Mouse (Mus musculus) monocyte, adult 59 days (primary cell): Measurements from ENCODE around the gene Osbpl5. TPM values are rescaled to one million over a fixed set of nuclear protein-coding genes. Genes with fewer than 3 reads are reported as not detected.

Experiments
- total RNA-seq, 2 experiments: library from RNA; stranded (reverse); gene quantifications; one replicate each; pipeline ENCODE4 v1.2.4; 2023

Osbpl5 gene
- total RNA-seq, result 1 to 10 TPM; 1.4 to 1.7 TPM

DNA sequence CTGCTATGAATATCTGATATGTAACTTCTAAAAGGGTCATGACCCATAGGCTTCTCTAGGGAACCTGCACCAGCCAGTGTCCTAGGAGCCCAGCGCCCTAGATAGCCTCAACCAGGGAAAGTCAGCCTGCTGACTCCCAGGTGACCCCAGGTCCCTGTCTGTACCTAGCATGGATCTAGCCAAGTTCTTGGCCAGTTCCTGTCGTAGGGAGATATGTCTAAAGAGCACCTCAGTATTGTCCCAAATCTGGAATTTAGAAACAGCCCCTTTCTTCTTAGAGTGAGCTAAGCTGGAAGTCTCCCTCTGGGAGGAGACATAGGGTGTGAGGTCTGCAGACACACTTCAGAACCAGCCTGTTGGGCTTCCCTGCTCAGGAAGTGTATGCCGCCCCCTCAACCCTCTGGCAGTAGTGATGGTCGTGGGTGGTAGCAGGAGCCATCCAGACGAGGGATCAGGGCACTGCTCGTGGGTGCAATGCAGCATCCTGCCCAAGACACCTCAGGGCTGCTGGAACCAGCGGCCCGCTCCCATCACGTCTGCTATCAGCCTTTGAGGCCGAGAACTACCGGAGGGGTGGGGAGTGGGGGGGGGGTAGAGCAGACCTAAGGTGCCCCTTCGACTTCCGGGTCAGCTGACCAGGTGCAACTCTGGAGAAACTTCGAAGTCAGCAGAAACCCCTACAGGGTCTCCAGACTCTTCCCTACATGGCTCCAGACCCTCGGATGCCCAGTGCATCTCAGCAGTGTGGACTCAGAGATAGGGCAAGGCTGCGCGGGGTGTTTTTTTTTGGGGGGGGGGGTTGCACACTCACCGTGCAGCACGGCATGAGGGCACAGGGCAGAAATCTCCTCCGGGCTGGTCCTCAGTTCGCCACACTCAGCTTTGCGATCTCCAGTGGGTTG is at the start of gene Osbpl5:
Gene Osbpl5 (minus strand): TSS at position 861 of the 902 bp plus-strand sequence.

GRCm38 (mm10) chr7:143783996-143784829 is 27.4 kb upstream of the Osbpl5 start, which contains the start of gene Mrgpre:
Mrgpre (minus strand) TSS chr7:143784500.

GRCm38 (mm10) chr7:143766893-143767292 is 10.1 kb upstream of the Osbpl5 start, which contains the start of gene Mrgprg:
Mrgprg (minus strand) TSS chr7:143766993.

DNA sequence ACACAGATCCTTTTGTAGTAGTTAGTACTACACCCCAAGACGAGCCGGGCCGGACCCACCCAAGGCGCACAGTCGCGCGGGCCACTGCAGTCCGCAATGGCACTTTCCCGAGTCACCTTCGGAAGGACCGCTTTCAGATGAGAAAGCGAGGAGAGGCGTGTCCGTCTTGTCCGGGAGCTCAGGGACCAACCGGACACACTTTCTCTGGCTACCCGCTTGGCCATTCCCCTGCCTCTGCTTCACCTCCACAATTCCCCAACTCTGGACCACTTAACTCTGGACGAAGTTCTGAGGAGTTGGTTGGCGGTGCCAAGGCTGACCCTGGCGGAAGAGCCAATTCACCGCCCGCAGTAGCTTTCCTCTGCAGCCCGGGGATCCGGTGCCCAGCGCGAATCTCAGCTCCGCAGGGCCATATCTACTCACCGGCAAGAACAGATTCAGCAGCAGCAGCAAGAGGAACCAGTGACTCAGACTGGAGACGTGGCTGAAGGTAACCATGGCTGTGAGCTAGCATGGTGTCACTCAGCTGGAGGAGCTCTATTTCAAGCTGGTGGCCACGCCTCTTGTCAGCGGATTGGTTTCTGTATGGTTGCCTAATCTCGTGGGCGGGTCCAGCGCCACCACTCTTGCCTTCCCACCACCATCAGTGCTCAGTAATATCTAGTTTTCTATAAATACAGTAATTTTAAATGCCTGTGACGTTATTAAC is 71.3 kb downstream of the Osbpl5 start, which contains the start of gene Tnfrsf23:
Gene Tnfrsf23 (minus strand): TSS at position 514 of the 709 bp plus-strand sequence.

GRCm38 (mm10) chr7:143649034-143649768 is 107.6 kb downstream of the Osbpl5 start, which contains the start of gene Tnfrsf22:
Tnfrsf22 (minus strand) TSS chr7:143649661.

Other genes starting within 250 kb of the Osbpl5 start
- gene Nap1l4, start 207.9 kb downstream of the Osbpl5 start, total RNA-seq, result 10 to 100 TPM; 94.3 to 97.5 TPM
- gene Cars, start 156.9 kb downstream of the Osbpl5 start, total RNA-seq, result 10 to 100 TPM; 26.2 to 29.8 TPM
- 1 to 10 TPM; 2.4 TPM for gene Tnfrsf26, start 128.3 kb downstream of the Osbpl5 start, total RNA-seq
- gene Tnfrsf22, start 107.3 kb downstream of the Osbpl5 start, total RNA-seq, result 1 to 10 TPM; 2.5 to 3.2 TPM
- 1 to 10 TPM; 3.6 TPM for gene Tnfrsf23, start 71.1 kb downstream of the Osbpl5 start, total RNA-seq
- gene Mrgprg, start 10.0 kb upstream of the Osbpl5 start, total RNA-seq, result not detected
- gene Mrgpre, start 27.5 kb upstream of the Osbpl5 start, total RNA-seq, result under 1 TPM in 1 of 2 experiments, not detected in 1; 0.13 TPM
- gene Nadsyn1, start 65.9 kb upstream of the Osbpl5 start, total RNA-seq, result 10 to 100 TPM in 1 of 2 experiments, 1 to 10 TPM in 1; 9.8 to 12.4 TPM
- 10 to 100 TPM; 17.3 to 17.5 TPM for gene Dhcr7, start 66.2 kb upstream of the Osbpl5 start, total RNA-seq
- not detected for gene Gm498, start 109.9 kb upstream of the Osbpl5 start, total RNA-seq
- gene Shank2, start 244.9 kb upstream of the Osbpl5 start, total RNA-seq, result under 1 TPM in 1 of 2 experiments, not detected in 1; 0.10 TPM